Mouse (Mus musculus) testis, adult 2 months (tissue): ENCODE measurements around the gene Rims1.

ENCODE experiments used
- CTCF ChIP-seq: fragments of 200-500 bp; IDR thresholded peaks from 2 replicates; pipeline ENCODE4 v1.5.1; 2012; ENCODE audit warnings: low read depth, mild to moderate bottlenecking, inconsistent platforms, low read length, moderate library complexity; ENCODE audit not compliant: control insufficient read depth, insufficient read depth, insufficient replicate concordance
- POLR2A ChIP-seq: fragments of 200-500 bp; IDR thresholded peaks from 2 replicates; pipeline ENCODE4 v1.6.1; 2012; ENCODE audit warnings: low read depth, mild to moderate bottlenecking, inconsistent platforms, low read length, moderate library complexity; ENCODE audit not compliant: control insufficient read depth

DNA sequence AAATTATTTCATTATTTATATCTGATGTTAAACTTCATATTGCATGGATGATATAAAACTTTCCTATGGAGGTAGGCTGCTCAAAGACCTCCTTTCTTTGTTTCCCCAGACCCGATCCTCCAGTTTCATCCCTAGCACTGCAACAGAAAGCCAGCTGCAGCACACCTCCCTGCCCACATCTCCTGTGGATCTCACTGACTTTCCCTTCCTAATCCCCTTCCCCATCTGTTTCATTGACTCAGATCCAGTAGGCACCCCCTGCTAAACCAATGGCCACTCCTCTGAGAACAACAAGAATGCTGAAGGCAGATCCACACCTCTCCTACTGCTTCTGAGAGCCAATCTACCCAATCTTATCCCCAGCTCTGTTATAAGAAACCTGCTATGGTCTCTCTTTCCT is 259.5 kb downstream of the Rims1 start:
- TF ChIP-seq POLR2A = no peak
- no peak for TF ChIP-seq CTCF
